Mouse (Mus musculus) limb, embryonic 11.5 days (tissue): Measurements from ENCODE around the gene Ap1b1. TPM values are rescaled to one million over a fixed set of nuclear protein-coding genes. Genes with fewer than 3 reads are reported as not detected.

ENCODE experiments used
- ATAC-seq: fragments of 200-750 bp; cut with Nextera tagmentation; 2 replicates; pipeline ENCODE4 v1.8.0; 2017; ENCODE audit warnings: low read depth; ENCODE audit not compliant: insufficient number of reproducible peaks, low FRiP score, low TSS enrichment
- DNase-seq: peaks from one replicate; pipeline ENCODE4 v3.0.0-alpha.2; 2015; ENCODE audit warnings: low spot score
- H3K27ac ChIP-seq: fragments of 300-500 bp; sonication (generic); replicated peaks from 2 replicates; pipeline ENCODE4 v1.5.1; 2014; ENCODE audit warnings: low read depth, mild to moderate bottlenecking, low read length
- H3K27me3 ChIP-seq: fragments of 300-500 bp; sonication (generic); 2 replicates; pipeline ENCODE4 v1.6.1; 2014; ENCODE audit warnings: mild to moderate bottlenecking, low read length, mixed read lengths; ENCODE audit not compliant: control insufficient read depth, insufficient read depth
- H3K36me3 ChIP-seq: fragments of 300-500 bp; sonication (generic); 2 replicates; pipeline ENCODE4 v1.6.1; 2014; ENCODE audit warnings: mild to moderate bottlenecking, low read length, moderate library complexity, mixed read lengths; ENCODE audit not compliant: control insufficient read depth, insufficient read depth
- H3K4me1 ChIP-seq: fragments of 300-500 bp; sonication (generic); 2 replicates; pipeline ENCODE4 v1.6.1; 2014; ENCODE audit warnings: low read length, mixed read lengths; ENCODE audit not compliant: control insufficient read depth, insufficient read depth
- H3K4me2 ChIP-seq: fragments of 300-500 bp; sonication (generic); 2 replicates; pipeline ENCODE4 v1.6.1; 2014; ENCODE audit warnings: low read depth, mild to moderate bottlenecking, moderate library complexity; ENCODE audit not compliant: severe bottlenecking
- H3K4me3 ChIP-seq: fragments of 300-500 bp; sonication (generic); 2 replicates; pipeline ENCODE4 v1.5.1; 2014; ENCODE audit warnings: low read depth, low read length
- H3K9ac ChIP-seq: fragments of 300-500 bp; sonication (generic); 2 replicates; pipeline ENCODE4 v1.6.1; 2014; ENCODE audit warnings: mild to moderate bottlenecking, low read length
- H3K9me3 ChIP-seq: fragments of 300-500 bp; sonication (generic); 2 replicates; pipeline ENCODE4 v1.6.1; 2016; ENCODE audit warnings: low read length; ENCODE audit not compliant: control insufficient read depth
- WGBS: fragments of 180-500 bp; shearing (Covaris S2); extraction: QIAGEN DNeasy Blood & Tissue Kit; methylation state at CpG from one replicate; pipeline ENCODE4 v1.1.7; 2014; 5-methylcytosine and 5-hydroxymethylcytosine counted together
- polyA plus RNA-seq: library from polyadenylated mRNA; unstranded; fragments of >200 nt; fragmentation: Nextera tagmentation; extraction: Ambion mirVana; gene quantifications from 2 replicates; pipeline ENCODE4 v1.2.1, GENCODE M21; 2014

The Ap1b1 gene
- polyA plus RNA-seq, 1 experiment from 2014 or later = 48.9 TPM

GRCm38 (mm10) chr11:4974376-4975122 is 12.1 kb upstream of the Ap1b1 start:
- Histone ChIP-seq H3K27ac (no peak overlapping the region), H3K27me3 (peaks cover 23% of the 10 kb centered on the region), H3K4me2 (no peak overlapping the region), H3K36me3 (no peaks in the 10 kb centered on the region), H3K9ac (no peak overlapping the region), H3K4me1 (no peaks in the 10 kb centered on the region), H3K9me3 (no peaks in the 10 kb centered on the region), H3K4me3 (no peak overlapping the region)
- WGBS = 81% methylated on average over 11 of the region's 11 CpGs
- DNase-seq (no peak), ATAC-seq (no peak)

DNA sequence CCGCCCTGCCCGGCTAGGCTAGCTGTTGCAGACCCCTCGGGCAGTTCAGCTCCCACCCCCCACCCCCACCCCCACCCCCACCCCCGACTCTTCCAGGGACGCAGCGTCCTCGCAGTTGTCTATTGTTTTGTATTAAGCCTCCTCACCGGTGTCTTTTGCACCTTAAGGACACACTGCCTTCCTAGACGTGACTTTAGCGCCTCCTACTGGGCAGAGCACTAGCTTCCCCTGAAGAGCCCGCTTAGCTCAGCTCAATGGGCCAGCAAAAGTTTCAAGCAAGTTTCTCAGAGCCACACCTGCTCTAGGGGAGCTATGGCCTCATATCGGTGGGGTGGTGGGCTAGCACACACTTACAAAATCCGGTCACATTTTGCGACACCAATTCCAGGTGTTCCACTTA is 11.0 kb upstream of the Ap1b1 start:
- no peak overlapping the region for H3K9ac ChIP-seq
- no peak overlapping the region for H3K4me3 ChIP-seq
- H3K27me3 ChIP-seq = peaks cover 23% of the 10 kb centered on the region
- peak; percentile 80 for DNase-seq
- no peaks in the 10 kb centered on the region for H3K9me3 ChIP-seq
- H3K4me1 ChIP-seq = no peaks in the 10 kb centered on the region
- H3K4me2 ChIP-seq = no peak overlapping the region
- no peak for ATAC-seq
- H3K27ac ChIP-seq = no peak overlapping the region
- 6% methylated on average over 14 of the region's 14 CpGs for WGBS
- no peaks in the 10 kb centered on the region for H3K36me3 ChIP-seq

DNA sequence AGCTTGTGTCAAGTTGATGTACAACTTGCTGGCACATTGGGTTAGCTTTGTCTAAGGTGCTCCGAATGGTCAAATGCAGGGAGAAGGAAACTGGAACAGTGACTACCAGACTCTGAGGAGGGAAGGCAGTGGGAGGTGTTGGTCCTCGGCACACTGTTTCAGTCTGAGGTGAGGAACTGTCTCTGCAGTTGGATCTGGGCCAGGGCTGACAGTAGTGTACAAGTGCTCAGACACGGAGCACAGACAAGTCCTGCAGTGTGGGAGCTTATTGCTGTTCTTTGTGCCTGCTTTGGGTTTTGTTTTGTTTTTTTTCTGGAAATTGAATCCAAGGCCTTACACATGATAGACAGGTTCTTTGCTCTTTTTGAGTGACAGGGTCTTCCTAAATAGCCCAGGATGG is 3.6 kb upstream of the Ap1b1 start:
- 66% methylated on average over 3 of the region's 3 CpGs for WGBS
- peaks cover 14% of the 10 kb centered on the region; the same call in 1 of the 2 replicates for H3K27me3 ChIP-seq

DNA sequence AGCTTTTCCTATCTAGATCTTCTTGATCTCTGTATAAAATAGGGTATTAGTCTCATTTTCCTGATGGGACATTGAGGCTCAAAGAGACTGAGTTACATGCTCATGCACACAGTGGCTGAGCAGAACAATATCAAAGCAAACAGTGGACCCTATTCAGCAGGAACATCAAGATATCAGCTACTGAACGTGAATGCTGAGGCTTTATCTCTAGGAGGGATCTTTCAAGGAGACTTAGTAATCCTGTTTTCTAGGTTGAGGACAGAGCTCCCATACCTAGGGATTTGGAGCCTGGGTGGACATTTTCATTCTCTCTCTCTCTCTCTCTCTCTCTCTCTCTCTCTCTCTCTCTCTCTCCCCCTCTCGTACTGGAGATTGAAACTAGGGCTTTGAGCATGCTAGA is 3.1 kb upstream of the Ap1b1 start:
- WGBS = 69% methylated on average over 2 of the region's 2 CpGs
- Histone ChIP-seq H3K9me3 (no peaks in the 10 kb centered on the region), H3K4me2 (no peak overlapping the region), H3K27ac (no peak overlapping the region), H3K27me3 (peaks cover 14% of the 10 kb centered on the region; the same call in 1 of the 2 replicates), H3K4me1 (no peaks in the 10 kb centered on the region), H3K9ac (no peak overlapping the region), H3K4me3 (no peak overlapping the region), H3K36me3 (no peaks in the 10 kb centered on the region)
- ATAC-seq = no peak
- no peak for DNase-seq

More for the DNA sequence above, 3.6 kb upstream of the Ap1b1 start:
- Histone ChIP-seq H3K4me3 (no peak overlapping the region), H3K4me1 (no peaks in the 10 kb centered on the region), H3K36me3 (no peaks in the 10 kb centered on the region), H3K27ac (no peak overlapping the region), H3K9ac (no peak overlapping the region), H3K9me3 (no peaks in the 10 kb centered on the region), H3K4me2 (no peak overlapping the region)
- DNase-seq (no peak), ATAC-seq (no peak)

DNA sequence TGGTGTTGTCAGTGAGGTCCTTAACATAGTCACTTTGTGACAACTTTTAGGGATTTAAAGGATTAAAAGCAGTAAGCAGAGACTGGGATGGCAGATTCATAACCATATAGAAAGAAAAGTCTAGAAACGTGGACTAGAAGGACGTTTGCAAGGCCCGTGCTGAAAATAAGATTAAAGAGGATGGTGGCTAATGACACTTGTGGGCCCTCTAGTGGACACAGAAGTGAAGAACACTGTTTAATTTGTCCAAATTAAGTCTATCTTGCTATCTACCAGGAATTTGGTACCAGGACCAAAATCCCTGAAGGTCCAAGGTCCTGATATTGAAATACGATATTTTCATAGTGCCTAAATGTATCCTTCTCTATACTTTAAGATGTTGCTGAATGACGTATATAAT is 2.4 kb upstream of the Ap1b1 start:
- H3K27ac ChIP-seq = no peak overlapping the region

GRCm38 (mm10) chr11:4984799-4985198 is 1.8 kb upstream of the Ap1b1 start:
- Histone ChIP-seq H3K9ac (no peak overlapping the region), H3K9me3 (no peaks in the 10 kb centered on the region), H3K27ac (no peak overlapping the region), H3K36me3 (no peaks in the 10 kb centered on the region; the same call in 1 of the 2 replicates), H3K27me3 (peaks cover 14% of the 10 kb centered on the region; the same call in 1 of the 2 replicates), H3K4me3 (no peak overlapping the region), H3K4me1 (no peaks in the 10 kb centered on the region), H3K4me2 (no peak overlapping the region)
- DNase-seq = no peak
- WGBS = 79% methylated on average over 3 of the region's 3 CpGs
- no peak for ATAC-seq

More for the DNA sequence above, 2.4 kb upstream of the Ap1b1 start:
- H3K27me3 ChIP-seq = peaks cover 14% of the 10 kb centered on the region; the same call in 1 of the 2 replicates
- H3K9ac ChIP-seq = no peak overlapping the region
- H3K9me3 ChIP-seq = no peaks in the 10 kb centered on the region
- no peaks in the 10 kb centered on the region for H3K4me1 ChIP-seq
- no peak for ATAC-seq
- 3% methylated on average over 5 of the region's 5 CpGs for WGBS
- no peak overlapping the region for H3K4me3 ChIP-seq
- DNase-seq = peak; percentile 28
- no peak overlapping the region for H3K4me2 ChIP-seq
- no peaks in the 10 kb centered on the region; the same call in 1 of the 2 replicates for H3K36me3 ChIP-seq

DNA sequence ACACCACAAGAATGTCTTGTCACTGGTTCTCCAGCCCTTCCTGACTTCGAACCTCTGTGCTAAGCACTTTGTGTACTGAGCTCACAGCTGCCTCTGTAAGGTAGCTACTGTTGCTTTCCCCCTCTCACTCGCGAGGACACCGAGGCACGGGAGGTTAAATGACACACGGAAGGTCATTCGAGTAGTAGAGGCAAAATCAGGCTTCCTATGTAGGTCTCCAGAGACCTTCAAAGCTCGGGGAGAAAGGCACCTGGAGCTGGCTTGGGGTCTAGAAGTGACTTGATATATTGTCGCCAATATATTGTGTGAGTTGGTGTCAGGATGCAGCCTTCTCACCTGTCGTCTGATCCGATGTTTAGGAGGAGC is 846 bp downstream of the Ap1b1 start:
- Histone ChIP-seq H3K4me3 (peak overlapping the region; percentile 66), H3K27ac (no peak overlapping the region), H3K27me3 (peaks cover 10% of the 10 kb centered on the region; the same call in 1 of the 2 replicates), H3K9me3 (no peaks in the 10 kb centered on the region), H3K4me1 (no peaks in the 10 kb centered on the region), H3K36me3 (no peaks in the 10 kb centered on the region; the same call in 1 of the 2 replicates), H3K4me2 (peak overlapping the region; percentile 81), H3K9ac (no peak overlapping the region)
- ATAC-seq (no peak), DNase-seq (no peak)
- 60% methylated on average over 11 of the region's 11 CpGs for WGBS

- H3K4me1 ChIP-seq = no peaks in the 10 kb centered on the region
- H3K27ac ChIP-seq = no peak overlapping the region
- ATAC-seq = no peak
- H3K4me3 ChIP-seq = no peak overlapping the region
- no peak overlapping the region for H3K9ac ChIP-seq
- WGBS = 82% methylated on average over 3 of the region's 3 CpGs
- H3K27me3 ChIP-seq = peaks cover 2% of the 10 kb centered on the region; the same call in 1 of the 2 replicates
- no peaks in the 10 kb centered on the region; the same call in 1 of the 2 replicates for H3K36me3 ChIP-seq
- no peak for DNase-seq
- H3K9me3 ChIP-seq = no peaks in the 10 kb centered on the region
- H3K4me2 ChIP-seq = no peak overlapping the region
These were observed 2.6 kb downstream of the Ap1b1 start for GRCm38 (mm10) chr11:4989187-4989586.
